Mouse (Mus musculus): Measurements from ENCODE around the gene Rbfox1. TPM values are rescaled to one million over a fixed set of nuclear protein-coding genes. Genes with fewer than 3 reads are reported as not detected.
A peak's percentile ranks its signal among the peaks of the same experiment; 100 is the strongest.

Rbfox1 gene
- polyA plus RNA-seq, 1 experiment from 2014 or later: 0.57 TPM

DNA sequence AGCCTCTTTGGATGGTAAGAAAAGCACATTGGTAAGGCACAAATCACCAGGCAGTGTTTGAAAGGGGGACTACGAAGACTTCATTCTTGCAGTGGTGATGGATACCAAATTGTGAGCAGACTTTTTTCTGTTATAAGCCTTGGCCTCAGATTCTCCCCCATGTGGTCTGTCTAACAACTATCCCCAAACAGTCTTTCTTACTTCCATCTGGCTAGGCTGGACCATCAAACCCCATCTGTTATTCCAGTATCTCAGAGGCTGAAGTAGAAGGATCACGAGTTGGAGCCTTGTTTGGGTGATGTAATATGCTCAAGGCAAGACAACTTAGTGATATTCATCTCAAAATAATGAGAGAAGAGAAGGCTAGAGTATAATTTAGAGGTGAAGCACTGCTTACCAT lies 922.7 kb downstream of the Rbfox1 start:
- H3K27me3 ChIP-seq (ENCODE audit: insufficient read depth, low read length): no peaks in the 10 kb centered on the region
- TF ChIP-seq CTCF (IDR thresholded peaks at IDR 0.05; ENCODE audit: low read depth): no peak
- 65% methylated on average over 2 of the region's 2 CpGs for WGBS
- H3K27ac ChIP-seq (ENCODE audit: low read depth): no peak overlapping the region
- ATAC-seq (ENCODE audit: insufficient read depth) (no peak), DNase-seq (no peak)
- no peak overlapping the region for H3K9ac ChIP-seq
- H3K9me3 ChIP-seq (ENCODE audit: low read depth, low read length): no peaks in the 10 kb centered on the region
- H3K4me3 ChIP-seq (ENCODE audit: low read depth, low read length): no peak overlapping the region
- no peaks in the 10 kb centered on the region for H3K4me1 ChIP-seq (ENCODE audit: insufficient read depth)
- H3K4me2 ChIP-seq: no peak overlapping the region
- H3K36me3 ChIP-seq (ENCODE audit: insufficient read depth): no peaks in the 10 kb centered on the region

DNA sequence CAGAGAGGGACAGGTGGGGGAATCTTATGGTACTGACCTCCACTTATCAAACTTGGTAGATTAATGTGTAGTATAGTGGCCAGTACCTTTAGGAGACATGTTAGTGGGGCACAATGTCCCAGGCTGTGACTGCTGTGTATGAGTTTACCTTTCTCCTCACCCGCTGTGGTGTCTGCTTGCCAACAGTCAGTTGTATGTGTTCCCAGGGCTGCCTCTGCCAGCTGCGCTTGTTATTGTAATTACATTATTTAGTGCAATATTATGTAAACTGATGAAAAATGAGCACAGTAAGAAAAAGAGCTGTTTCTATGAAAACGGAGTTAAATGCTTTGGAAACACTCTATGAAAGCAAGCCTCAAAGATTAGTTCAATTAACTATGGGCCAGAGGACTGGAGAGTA lies 928.7 kb downstream of the Rbfox1 start:
- DNase-seq: no peak
- no peak for TF ChIP-seq CTCF (IDR thresholded peaks at IDR 0.05; ENCODE audit: low read depth)
- H3K4me3 ChIP-seq (ENCODE audit: low read depth, low read length): no peak overlapping the region
- H3K27ac ChIP-seq (ENCODE audit: low read depth): no peak overlapping the region
- H3K9me3 ChIP-seq (ENCODE audit: low read depth, low read length): no peaks in the 10 kb centered on the region
- WGBS: 67% methylated on average over 3 of the region's 3 CpGs
- no peaks in the 10 kb centered on the region for H3K27me3 ChIP-seq (ENCODE audit: insufficient read depth, low read length)
- no peak overlapping the region for H3K4me2 ChIP-seq
- no peak for ATAC-seq (ENCODE audit: insufficient read depth)
- no peaks in the 10 kb centered on the region for H3K4me1 ChIP-seq (ENCODE audit: insufficient read depth)
- no peaks in the 10 kb centered on the region for H3K36me3 ChIP-seq (ENCODE audit: insufficient read depth)
- no peak overlapping the region for H3K9ac ChIP-seq

DNA sequence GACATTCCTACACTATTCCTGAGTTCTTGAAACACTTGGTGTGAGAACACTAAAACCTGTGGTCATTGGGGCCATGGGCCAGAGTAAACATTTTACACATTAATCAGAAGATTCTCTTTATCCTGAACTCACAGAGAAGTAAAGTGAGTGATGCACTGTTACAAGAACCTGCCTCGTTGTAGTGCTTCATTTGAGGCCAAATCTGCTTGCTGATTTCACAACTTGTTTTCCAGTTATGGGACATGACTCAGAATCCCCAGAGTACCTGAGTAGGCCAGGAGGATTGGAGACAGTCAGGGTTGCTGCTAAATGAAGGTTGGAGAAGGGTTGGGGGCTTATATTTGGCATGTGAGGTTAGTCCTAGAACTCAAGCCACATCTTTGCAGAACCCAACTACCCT lies 936.6 kb downstream of the Rbfox1 start:
- no peaks in the 10 kb centered on the region for H3K4me1 ChIP-seq (ENCODE audit: insufficient read depth)
- WGBS: 48% methylated on average over 1 of the region's 1 CpGs
- no peaks in the 10 kb centered on the region for H3K27me3 ChIP-seq (ENCODE audit: insufficient read depth, low read length)
- H3K27ac ChIP-seq (ENCODE audit: low read depth): no peak overlapping the region
- ATAC-seq (ENCODE audit: insufficient read depth) (no peak), DNase-seq (no peak)
- TF ChIP-seq CTCF (IDR thresholded peaks at IDR 0.05; ENCODE audit: low read depth): no peak
- no peak overlapping the region for H3K4me2 ChIP-seq
- H3K9ac ChIP-seq: no peak overlapping the region
- H3K36me3 ChIP-seq (ENCODE audit: insufficient read depth): no peaks in the 10 kb centered on the region
- H3K4me3 ChIP-seq (ENCODE audit: low read depth, low read length): no peak overlapping the region
- H3K9me3 ChIP-seq (ENCODE audit: low read depth, low read length): no peaks in the 10 kb centered on the region

DNA sequence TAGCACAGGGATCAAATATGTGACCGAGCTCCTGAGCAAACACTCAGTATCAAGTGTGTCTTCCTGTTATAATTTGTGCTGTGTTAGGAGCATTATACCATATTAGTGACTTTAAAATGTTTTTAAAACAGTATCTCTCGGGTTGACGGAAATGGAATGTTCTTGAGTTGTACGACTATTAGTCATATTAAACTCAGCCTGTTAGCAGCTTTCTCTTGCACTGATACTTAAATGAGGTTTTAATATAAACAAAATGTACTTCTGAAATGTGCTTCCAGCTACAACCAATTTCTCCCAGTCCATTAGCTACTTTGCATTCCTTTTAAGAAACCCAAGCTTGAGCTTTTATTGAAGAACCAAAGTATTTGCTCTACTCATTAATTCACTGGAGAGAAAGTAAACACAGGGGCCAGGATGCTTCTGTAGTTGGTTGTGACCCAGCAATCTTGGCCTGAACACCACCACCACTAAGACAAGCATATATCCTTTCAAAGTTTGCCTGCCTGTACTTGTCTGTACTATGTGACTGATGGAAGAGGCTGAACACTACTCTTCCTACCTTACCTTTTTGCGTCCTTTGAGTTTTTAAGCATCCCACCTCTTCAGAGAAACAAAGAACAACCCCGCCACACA lies 944.9 kb downstream of the Rbfox1 start:
- H3K4me3 ChIP-seq (ENCODE audit: low read depth, low read length): no peak overlapping the region
- no peaks in the 10 kb centered on the region for H3K9me3 ChIP-seq (ENCODE audit: low read depth, low read length)
- no peak overlapping the region for H3K4me2 ChIP-seq
- no peaks in the 10 kb centered on the region for H3K36me3 ChIP-seq (ENCODE audit: insufficient read depth)
- H3K4me1 ChIP-seq (ENCODE audit: insufficient read depth): no peaks in the 10 kb centered on the region; the same call in 1 of the 2 replicates
- TF ChIP-seq CTCF (IDR thresholded peaks at IDR 0.05; ENCODE audit: low read depth): no peak
- DNase-seq: peak; percentile 81
- WGBS: 29% methylated on average over 6 of the region's 6 CpGs
- no peaks in the 10 kb centered on the region for H3K27me3 ChIP-seq (ENCODE audit: insufficient read depth, low read length)
- no peak overlapping the region for H3K9ac ChIP-seq
- H3K27ac ChIP-seq (ENCODE audit: low read depth): no peak overlapping the region
- ATAC-seq (ENCODE audit: insufficient read depth): peak; percentile 77

DNA sequence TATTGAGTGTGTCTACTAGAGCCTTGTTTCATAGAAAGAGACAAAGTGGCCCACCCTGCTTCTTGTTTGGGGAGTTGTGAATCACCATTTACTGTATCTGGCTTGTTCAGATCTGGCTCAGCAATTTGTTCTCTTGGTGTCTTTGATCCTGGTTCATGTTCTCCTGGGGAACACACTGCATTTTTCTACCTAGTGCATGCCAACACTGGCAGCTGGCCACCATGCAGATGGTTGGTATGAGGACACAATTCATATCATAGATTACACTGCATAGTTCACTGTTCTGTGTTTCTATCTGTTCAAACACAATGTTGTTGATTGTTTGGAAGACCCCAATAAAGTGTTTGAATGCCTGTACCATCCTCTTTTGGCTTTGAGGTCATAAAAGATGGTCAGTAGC lies 948.3 kb downstream of the Rbfox1 start:
- no peak overlapping the region for H3K4me3 ChIP-seq (ENCODE audit: low read depth, low read length)
- H3K27ac ChIP-seq (ENCODE audit: low read depth): no peak overlapping the region
- ATAC-seq (ENCODE audit: insufficient read depth): no peak
- H3K4me2 ChIP-seq: no peak overlapping the region
- no peaks in the 10 kb centered on the region for H3K36me3 ChIP-seq (ENCODE audit: insufficient read depth)
- H3K9ac ChIP-seq: no peak overlapping the region
- TF ChIP-seq CTCF (IDR thresholded peaks at IDR 0.05; ENCODE audit: low read depth): no peak
- H3K9me3 ChIP-seq (ENCODE audit: low read depth, low read length): no peaks in the 10 kb centered on the region
- no peaks in the 10 kb centered on the region; the same call in 1 of the 2 replicates for H3K4me1 ChIP-seq (ENCODE audit: insufficient read depth)
- no peak for DNase-seq
- no peaks in the 10 kb centered on the region for H3K27me3 ChIP-seq (ENCODE audit: insufficient read depth, low read length)

DNA sequence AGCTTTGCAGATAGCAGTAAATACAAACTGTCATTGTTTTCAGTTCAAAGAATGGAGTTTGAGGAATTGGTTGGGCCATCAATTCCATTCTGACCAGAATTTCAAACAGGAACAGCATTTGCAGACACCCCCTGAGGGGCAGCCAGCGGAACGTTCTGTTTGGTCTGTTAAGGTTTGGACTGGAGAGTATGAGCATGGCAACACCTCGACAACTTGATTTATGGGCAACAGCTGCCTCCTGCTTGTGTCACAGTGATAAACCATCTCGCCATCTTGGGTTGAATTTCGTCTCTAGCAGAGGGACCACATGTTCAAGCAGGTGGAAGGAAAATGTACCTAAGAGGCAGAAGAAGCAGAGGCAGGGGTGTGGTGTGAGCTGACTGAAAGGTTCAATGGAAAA lies 949.9 kb downstream of the Rbfox1 start:
- ATAC-seq (ENCODE audit: insufficient read depth): no peak
- 21% methylated on average over 5 of the region's 5 CpGs for WGBS

DNA sequence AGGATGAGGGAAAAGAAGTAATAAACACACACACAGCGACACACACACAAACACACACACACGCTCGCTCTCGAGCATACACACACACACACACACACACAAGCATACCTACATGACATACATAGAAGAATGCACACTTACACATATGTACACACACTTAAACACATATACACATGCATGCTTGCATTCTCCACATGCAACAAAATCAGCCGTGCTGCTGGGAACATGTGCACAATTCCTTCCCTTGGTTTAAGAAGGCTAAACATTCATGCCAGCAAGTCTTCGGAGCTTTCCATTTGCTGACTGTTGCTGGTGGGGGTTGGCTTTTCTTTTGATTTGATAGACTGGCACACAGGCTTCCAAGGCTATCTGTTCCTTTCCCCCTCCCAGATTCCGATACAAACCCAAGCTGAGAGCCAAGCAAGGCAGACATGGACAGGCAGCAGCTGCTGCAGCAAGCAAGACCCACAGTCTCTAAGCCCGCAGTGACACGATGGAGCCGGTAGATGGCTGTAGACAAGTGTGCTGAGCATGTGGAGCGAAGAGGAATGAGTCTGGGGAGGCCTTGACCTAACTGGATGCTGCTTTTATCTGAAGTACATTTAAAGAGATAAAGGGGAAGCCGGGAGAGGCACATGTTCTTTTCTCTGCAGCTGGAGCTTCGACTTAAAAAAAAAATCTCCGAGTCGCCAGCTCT lies 954.3 kb downstream of the Rbfox1 start:
- Histone ChIP-seq H3K9me3 (ENCODE audit: low read depth, low read length) (no peaks in the 10 kb centered on the region), H3K4me1 (ENCODE audit: insufficient read depth) (no peaks in the 10 kb centered on the region), H3K4me2 (no peak overlapping the region), H3K36me3 (ENCODE audit: insufficient read depth) (no peaks in the 10 kb centered on the region), H3K4me3 (ENCODE audit: low read depth, low read length) (no peak overlapping the region), H3K27me3 (ENCODE audit: insufficient read depth, low read length) (no peaks in the 10 kb centered on the region), H3K9ac (no peak overlapping the region), H3K27ac (ENCODE audit: low read depth) (no peak overlapping the region)
- 29% methylated on average over 15 of the region's 15 CpGs for WGBS
- peak; percentile 85 for TF ChIP-seq CTCF (IDR thresholded peaks at IDR 0.05; ENCODE audit: low read depth)
- DNase-seq (peak; percentile 90), ATAC-seq (ENCODE audit: insufficient read depth) (peak; percentile 96)

More for the DNA sequence above, 949.9 kb downstream of the Rbfox1 start:
- Histone ChIP-seq H3K36me3 (ENCODE audit: insufficient read depth) (no peaks in the 10 kb centered on the region), H3K4me3 (ENCODE audit: low read depth, low read length) (no peak overlapping the region), H3K4me2 (no peak overlapping the region), H3K9me3 (ENCODE audit: low read depth, low read length) (no peaks in the 10 kb centered on the region), H3K4me1 (ENCODE audit: insufficient read depth) (no peaks in the 10 kb centered on the region; the same call in 1 of the 2 replicates), H3K9ac (no peak overlapping the region), H3K27me3 (ENCODE audit: insufficient read depth, low read length) (no peaks in the 10 kb centered on the region), H3K27ac (ENCODE audit: low read depth) (no peak overlapping the region)
- no peak for TF ChIP-seq CTCF (IDR thresholded peaks at IDR 0.05; ENCODE audit: low read depth)
- DNase-seq: no peak

All from lung, embryonic 14.5 days (tissue).